Mouse (Mus musculus): Measurements from ENCODE around the gene Prepl.

DNA sequence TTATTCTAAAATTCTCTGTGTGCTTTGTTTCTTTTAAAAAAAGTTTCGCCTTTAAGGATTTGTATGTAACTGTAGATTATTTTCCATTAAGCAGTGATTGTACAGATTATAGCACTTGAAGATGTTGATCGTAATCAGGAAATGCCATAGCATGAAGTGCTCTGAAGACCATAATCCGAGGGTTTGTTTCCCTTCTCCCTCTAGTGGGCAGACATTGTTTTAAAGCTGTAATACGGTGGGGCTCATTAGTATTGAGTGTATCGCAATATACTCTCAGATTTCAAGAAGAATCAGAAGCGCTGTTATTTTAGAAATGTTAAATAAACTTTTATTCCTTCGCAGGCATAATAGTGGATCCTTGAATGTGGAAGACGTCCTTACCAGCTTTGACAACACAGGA is 23.4 kb upstream of the Prepl start:
- TF ChIP-seq CTCF (IDR thresholded peaks at IDR 0.05; ENCODE audit: low read depth) (0 out of 2 replicates have a peak, but pooled peaks have one; percentile 11), EP300 (IDR thresholded peaks at IDR 0.05; ENCODE audit: low read depth) (no peak)

Data from liver, postnatal 0 days (tissue).